9 mouse cellular contexts compared by ENCODE assay signal in genomic region chr7:101817861-101818401, GRCm38 (mm10). TPM values are rescaled to one million over a fixed set of nuclear protein-coding genes. Genes with fewer than 3 reads are reported as not detected.
DNase-seq lines count a peak whose midpoint lies in the region; ATAC-seq and TF ChIP-seq lines count a peak whose summit lies in the region.
"Had no signal": no experiment of that assay in that cellular context is flagged by ENCODE, and none has a peak within 500 bp of the region (broad histone marks: within the 10 kb centered on the region; RNA-seq: fewer than 3 reads in every experiment).

Phox2a (plus strand) TSS chr7:101818313.

- TF ChIP-seq EP300 in liver, postnatal 0 days (IDR thresholded peaks at IDR 0.05; ENCODE audit: low read depth): no peak

- no peak within 1 kb of the TSS for H3K27ac ChIP-seq in forebrain, postnatal 0 days (ENCODE audit: low read depth, low read length)
- no peak within 1 kb of the TSS for H3K27ac ChIP-seq in liver, postnatal 0 days (ENCODE audit: low read depth)

- H3K27me3 ChIP-seq in forebrain, postnatal 0 days (ENCODE audit: insufficient read depth, low read length): peaks cover 64% of the 10 kb centered on the region
- H3K27me3 ChIP-seq in liver, postnatal 0 days (ENCODE audit: insufficient read depth, low read length): peaks cover 69% of the 10 kb centered on the region

- 0 out of 2 replicates have a peak, but pooled peaks have one; percentile 8 for ATAC-seq in forebrain, postnatal 0 days
- ATAC-seq in liver, postnatal 0 days: no peak
- no peak for ATAC-seq in cerebellum, adult (ENCODE audit: insufficient number of reproducible peaks, low FRiP score, low TSS enrichment)

- H3K9ac ChIP-seq in forebrain, postnatal 0 days: no peak within 1 kb of the TSS
- no peak within 1 kb of the TSS for H3K9ac ChIP-seq in liver, postnatal 0 days (replicated peaks)

- peak within 1 kb of the TSS; percentile 41 for H3K4me2 ChIP-seq in forebrain, postnatal 0 days (ENCODE audit: low read depth)
- peak within 1 kb of the TSS; percentile 29 for H3K4me2 ChIP-seq in liver, postnatal 0 days (ENCODE audit: low read depth, low read length)

- WGBS in forebrain, postnatal 0 days: 2% methylated on average over 42 of the region's 45 CpGs
- WGBS in liver, postnatal 0 days (ENCODE audit: insufficient replicate concordance): 1% methylated on average over 28 of the region's 45 CpGs

- H3K36me3 ChIP-seq in forebrain, postnatal 0 days (ENCODE audit: insufficient read depth): no peaks in the 10 kb centered on the region
- no peaks in the 10 kb centered on the region for H3K36me3 ChIP-seq in liver, postnatal 0 days (replicated peaks; ENCODE audit: insufficient read depth, low read length)

- DNase-seq in embryo, embryonic 10 days (ENCODE audit: low spot score): peak; percentile 21
- no peak for DNase-seq in embryo, embryonic 9.5 days (ENCODE audit: extremely low spot score)
- peak; percentile 60 for DNase-seq in ZHBTc4 (ENCODE audit: low read depth, low spot score)
- DNase-seq in forebrain, postnatal 0 days: no peak
- DNase-seq in liver, postnatal 0 days: no peak
- DNase-seq in urinary bladder, postnatal 14 days (ENCODE audit: low spot score): no peak
- DNase-seq in layer of hippocampus, postnatal 14 days (ENCODE audit: low spot score in 2 of 2): no peak
- DNase-seq: right cerebral cortex, postnatal 14 days had no signal

- no peaks in the 10 kb centered on the region for H3K4me1 ChIP-seq in forebrain, postnatal 0 days (ENCODE audit: insufficient read depth)
- H3K4me1 ChIP-seq in liver, postnatal 0 days (ENCODE audit: insufficient read depth): peaks cover 13% of the 10 kb centered on the region

- TF ChIP-seq CTCF in forebrain, postnatal 0 days (IDR thresholded peaks at IDR 0.05; ENCODE audit: low read depth): no peak
- TF ChIP-seq CTCF in liver, postnatal 0 days (IDR thresholded peaks at IDR 0.05; ENCODE audit: low read depth): no peak

- no peaks in the 10 kb centered on the region for H3K9me3 ChIP-seq in forebrain, postnatal 0 days (ENCODE audit: low read length)
- H3K9me3 ChIP-seq in liver, postnatal 0 days (ENCODE audit: low read length): 0 out of 2 replicates have a peak, but pooled peaks cover 2% of the 10 kb centered on the region

- peak within 1 kb of the TSS; percentile 20 for H3K4me3 ChIP-seq in forebrain, postnatal 0 days (ENCODE audit: low read depth, low read length)
- H3K4me3 ChIP-seq in liver, postnatal 0 days (ENCODE audit: low read depth, low read length): peak within 1 kb of the TSS; percentile 22; the same call in 1 of the 2 replicates

RNA-seq across cellular contexts. Expression of gene Phox2a, which starts in this region (rescaled TPM):
- not detected in 2 replicates for total RNA-seq in forebrain, postnatal 0 days (2014; rRNA removed)
- not detected in 2 replicates for polyA plus RNA-seq in forebrain, postnatal 0 days (2015; fragmentation: Nextera tagmentation; extraction: Ambion mirVana)
- not detected in 2 replicates for polyA plus RNA-seq in liver, postnatal 0 days (2015; fragmentation: Nextera tagmentation; extraction: Ambion mirVana)
- not detected for total RNA-seq in layer of hippocampus, postnatal 14 days (2021)

Comparison
In these comparisons a context has a peak if more than half of its experiments do, and no peak if none do; other contexts are left out.
1. DNase-seq: peak in embryo, embryonic 10 days (single experiment) and ZHBTc4 (single experiment); none in embryo, embryonic 9.5 days (single experiment), forebrain, postnatal 0 days (single experiment), liver, postnatal 0 days (single experiment), urinary bladder, postnatal 14 days (single experiment) and layer of hippocampus, postnatal 14 days (0 of 2).
2. Peak in ATAC-seq, H3K4me3 ChIP-seq and H3K4me2 ChIP-seq in forebrain, postnatal 0 days; RNA of the gene not detected or under 1 TPM.